Mouse (Mus musculus) heart, postnatal 0 days (tissue): Measurements from ENCODE around the gene Olfr533. TPM values are rescaled to one million over a fixed set of nuclear protein-coding genes. Genes with fewer than 3 reads are reported as not detected.
"Not testable (repeated sequence)": the region's sequence is repeated elsewhere in the genome, so short reads cannot be mapped to it uniquely, and the experiment has no call there.

ENCODE experiments used
- ATAC-seq: fragments of 200-750 bp; cut with Nextera tagmentation; 2 replicates; pipeline ENCODE4 v1.8.0; 2017; ENCODE audit warnings: low read depth, moderate number of reproducible peaks, moderate library complexity; ENCODE audit not compliant: insufficient read depth
- DNase-seq: peaks from one replicate; pipeline ENCODE4 v3.0.0-alpha.2; 2016; ENCODE audit warnings: low spot score
- H3K27ac ChIP-seq: fragments of 300-500 bp; sonication (generic); 2 replicates; pipeline ENCODE4 v1.5.1; 2014; ENCODE audit warnings: low read depth, mild to moderate bottlenecking
- H3K27me3 ChIP-seq: fragments of 300-500 bp; sonication (generic); 2 replicates; pipeline ENCODE4 v1.6.1; 2014; ENCODE audit warnings: low read length, mixed read lengths; ENCODE audit not compliant: control insufficient read depth, insufficient read depth
- H3K36me3 ChIP-seq: fragments of 300-500 bp; sonication (generic); replicated peaks from 2 replicates; pipeline ENCODE4 v1.6.1; 2014; ENCODE audit warnings: low read length, mixed read lengths; ENCODE audit not compliant: control insufficient read depth, insufficient read depth
- H3K4me1 ChIP-seq: fragments of 300-500 bp; sonication (generic); 2 replicates; pipeline ENCODE4 v1.6.1; 2014; ENCODE audit warnings: antibody characterized with exemption; ENCODE audit not compliant: control insufficient read depth, insufficient read depth
- H3K4me2 ChIP-seq: fragments of 300-500 bp; sonication (generic); 2 replicates; pipeline ENCODE4 v1.6.1; 2014; ENCODE audit warnings: low read depth, mild to moderate bottlenecking, low read length, moderate library complexity
- H3K4me3 ChIP-seq: fragments of 300-500 bp; sonication (generic); 2 replicates; pipeline ENCODE4 v1.5.1; 2014; ENCODE audit warnings: low read depth, low read length
- H3K9ac ChIP-seq: fragments of 300-500 bp; sonication (generic); replicated peaks from 2 replicates; pipeline ENCODE4 v1.6.1; 2014; ENCODE audit warnings: low read depth, low read length, mixed read lengths
- H3K9me3 ChIP-seq: fragments of 300-500 bp; sonication (generic); replicated peaks from 2 replicates; pipeline ENCODE4 v1.6.1; 2016; ENCODE audit warnings: low read length; ENCODE audit not compliant: control insufficient read depth
- CTCF ChIP-seq: IDR thresholded peaks from 2 replicates; pipeline ENCODE4 v1.5.1; 2016; ENCODE audit warnings: antibody characterized with exemption, control low read depth, low read depth
- EP300 ChIP-seq: IDR thresholded peaks from 2 replicates; pipeline ENCODE4 v1.6.1; 2016; ENCODE audit warnings: antibody characterized with exemption, low read depth
- WGBS: fragments of 180-500 bp; shearing (Covaris S2); extraction: QIAGEN DNeasy Blood & Tissue Kit; methylation state at CpG from one replicate; pipeline ENCODE4 v1.1.7; 2014; 5-methylcytosine and 5-hydroxymethylcytosine counted together
- polyA plus RNA-seq: library from polyadenylated mRNA; unstranded; fragments of >200 nt; fragmentation: Nextera tagmentation; extraction: Ambion mirVana; gene quantifications from 2 replicates; pipeline ENCODE4 v1.2.1, GENCODE M21; 2015
- total RNA-seq: library from RNA; depleted of rRNA; stranded (reverse); fragments of >200 nt; gene quantifications from 2 replicates; pipeline ENCODE4 v1.2.3, GENCODE M21; 2014; ENCODE audit warnings: low replicate concordance; rRNA removed

Olfr533 gene
- total and polyA plus RNA-seq, 2 experiments from 2014 or later = not detected

GRCm38 (mm10) chr7:140488981-140489380 is 25.8 kb downstream of the Olfr533 start:
- Histone ChIP-seq H3K4me2 (no peak overlapping the region), H3K4me3 (no peak overlapping the region), H3K9me3 (no peaks in the 10 kb centered on the region), H3K4me1 (no peaks in the 10 kb centered on the region), H3K27me3 (no peaks in the 10 kb centered on the region), H3K27ac (no peak overlapping the region), H3K36me3 (no peaks in the 10 kb centered on the region), H3K9ac (no peak overlapping the region)
- TF ChIP-seq CTCF (no peak), EP300 (no peak)
- no peak for ATAC-seq
- no peak for DNase-seq
- WGBS = 63% methylated on average over 1 of the region's 1 CpGs

- H3K36me3 ChIP-seq = no peaks in the 10 kb centered on the region
- H3K27me3 ChIP-seq = no peaks in the 10 kb centered on the region
- DNase-seq (no peak), ATAC-seq (no peak)
- H3K9ac ChIP-seq = no peak overlapping the region
- no peak overlapping the region for H3K4me3 ChIP-seq
- TF ChIP-seq EP300 (no peak), CTCF (no peak)
- no peak overlapping the region for H3K27ac ChIP-seq
- no peaks in the 10 kb centered on the region for H3K4me1 ChIP-seq
- WGBS = 36% methylated on average over 2 of the region's 2 CpGs
- H3K9me3 ChIP-seq = no peaks in the 10 kb centered on the region
- H3K4me2 ChIP-seq = no peak overlapping the region
These were observed 31.1 kb downstream of the Olfr533 start for GRCm38 (mm10) chr7:140494231-140494630.

GRCm38 (mm10) chr7:140494702-140495101 is 31.5 kb downstream of the Olfr533 start:
- Histone ChIP-seq H3K27ac (no peak overlapping the region), H3K4me3 (no peak overlapping the region), H3K4me1 (no peaks in the 10 kb centered on the region), H3K27me3 (no peaks in the 10 kb centered on the region), H3K9ac (no peak overlapping the region), H3K36me3 (no peaks in the 10 kb centered on the region), H3K4me2 (no peak overlapping the region), H3K9me3 (no peaks in the 10 kb centered on the region)
- ATAC-seq (no peak), DNase-seq (no peak)
- TF ChIP-seq EP300 (no peak), CTCF (no peak)

- H3K9me3 ChIP-seq, H3K27me3 ChIP-seq, ATAC-seq, DNase-seq, H3K4me1 ChIP-seq, H3K36me3 ChIP-seq, H3K9ac ChIP-seq, H3K4me3 ChIP-seq, H3K27ac ChIP-seq, H3K4me2 ChIP-seq: not testable (repeated sequence)
- 38% methylated on average over 1 of the region's 2 CpGs for WGBS
These were observed 44.3 kb downstream of the Olfr533 start, which contains the start of gene Olfr536 for GRCm38 (mm10) chr7:140507346-140508021. Gene Olfr536, minus strand, starts transcription at chr7:140507396.

Other genes starting within 250 kb of the Olfr533 start
- gene Cd163l1, start 245.1 kb upstream of the Olfr533 start, total RNA-seq = 2.4 TPM in 1 of 2 replicates, not detected in the other
- not detected in 2 replicates for gene Cd163l1, start 245.1 kb upstream of the Olfr533 start, polyA plus RNA-seq
- gene 5830411N06Rik, start 216.1 kb upstream of the Olfr533 start, total RNA-seq = 0.35 TPM in 1 of 2 replicates, not detected in the other
- not detected in 2 replicates for gene 5830411N06Rik, start 216.1 kb upstream of the Olfr533 start, polyA plus RNA-seq
- gene Olfr525, start 142.5 kb upstream of the Olfr533 start, total RNA-seq = not detected in 2 replicates
- gene Olfr525, start 142.5 kb upstream of the Olfr533 start, polyA plus RNA-seq = not detected in 2 replicates
- not detected in 2 replicates for gene Olfr527, start 129.4 kb upstream of the Olfr533 start, total RNA-seq
- gene Olfr527, start 129.4 kb upstream of the Olfr533 start, polyA plus RNA-seq = not detected in 2 replicates
- gene Olfr60, start 101.7 kb upstream of the Olfr533 start, total RNA-seq = not detected in 2 replicates
- gene Olfr60, start 101.7 kb upstream of the Olfr533 start, polyA plus RNA-seq = not detected in 2 replicates
- gene Olfr530, start 87.0 kb upstream of the Olfr533 start, total RNA-seq = not detected in 2 replicates
- not detected in 2 replicates for gene Olfr530, start 87.0 kb upstream of the Olfr533 start, polyA plus RNA-seq
- gene Olfr531, start 60.5 kb upstream of the Olfr533 start, total RNA-seq = not detected in 2 replicates
- not detected in 2 replicates for gene Olfr531, start 60.5 kb upstream of the Olfr533 start, polyA plus RNA-seq
- gene Olfr532, start 41.7 kb upstream of the Olfr533 start, total RNA-seq = not detected in 2 replicates
- not detected in 2 replicates for gene Olfr532, start 41.7 kb upstream of the Olfr533 start, polyA plus RNA-seq
- gene Olfr535, start 20.8 kb downstream of the Olfr533 start, total RNA-seq = not detected in 2 replicates
- not detected in 2 replicates for gene Olfr535, start 20.8 kb downstream of the Olfr533 start, polyA plus RNA-seq
- gene Olfr536, start 44.0 kb downstream of the Olfr533 start, total RNA-seq = not detected in 2 replicates
- not detected in 2 replicates for gene Olfr536, start 44.0 kb downstream of the Olfr533 start, polyA plus RNA-seq
- not detected in 2 replicates for gene Olfr538, start 104.5 kb downstream of the Olfr533 start, total RNA-seq
- gene Olfr538, start 104.5 kb downstream of the Olfr533 start, polyA plus RNA-seq = not detected in 2 replicates
- gene Olfr46, start 137.9 kb downstream of the Olfr533 start, total RNA-seq = not detected in 2 replicates
- gene Olfr46, start 137.9 kb downstream of the Olfr533 start, polyA plus RNA-seq = not detected in 2 replicates
- not detected in 2 replicates for gene Olfr61, start 165.6 kb downstream of the Olfr533 start, total RNA-seq
- not detected in 2 replicates for gene Olfr61, start 165.6 kb downstream of the Olfr533 start, polyA plus RNA-seq
- gene Olfr53, start 183.1 kb downstream of the Olfr533 start, total RNA-seq = not detected in 2 replicates
- gene Olfr53, start 183.1 kb downstream of the Olfr533 start, polyA plus RNA-seq = not detected in 2 replicates
- not detected in 2 replicates for gene Olfr539, start 196.6 kb downstream of the Olfr533 start, total RNA-seq
- not detected in 2 replicates for gene Olfr539, start 196.6 kb downstream of the Olfr533 start, polyA plus RNA-seq
- gene Olfr45, start 218.6 kb downstream of the Olfr533 start, total RNA-seq = not detected in 2 replicates
- gene Olfr45, start 218.6 kb downstream of the Olfr533 start, polyA plus RNA-seq = not detected in 2 replicates
- not detected in 2 replicates for gene Olfr541, start 233.9 kb downstream of the Olfr533 start, total RNA-seq
- not detected in 2 replicates for gene Olfr541, start 233.9 kb downstream of the Olfr533 start, polyA plus RNA-seq